Mouse (Mus musculus): Measurements from ENCODE around the gene Prss30. TPM values are rescaled to one million over a fixed set of nuclear protein-coding genes. Genes with fewer than 3 reads are reported as not detected.

Prss30 gene
- polyA plus RNA-seq, 1 experiment = 0.87 TPM

Other genes with a start within 250 kb of the Prss30 start
- gene Paqr4, start 239.7 kb downstream of the Prss30 start, polyA plus RNA-seq (2012; rRNA removed) = 12.8 and 13.0 TPM in 2 replicates
- 0.04 and 0.11 TPM in 2 replicates for gene Kremen2, start 234.7 kb downstream of the Prss30 start, polyA plus RNA-seq (2012; rRNA removed)
- gene Flywch1, start 209.0 kb downstream of the Prss30 start, polyA plus RNA-seq (2012; rRNA removed) = 35.0 and 39.3 TPM in 2 replicates
- 9.0 and 13.2 TPM in 2 replicates for gene Flywch2, start 194.5 kb downstream of the Prss30 start, polyA plus RNA-seq (2012; rRNA removed)
- 540 TPM in 2 replicates for gene Srrm2, start 190.0 kb downstream of the Prss30 start, polyA plus RNA-seq (2012; rRNA removed)
- 466 and 498 TPM in 2 replicates for gene Elob, start 151.4 kb downstream of the Prss30 start, polyA plus RNA-seq (2012; rRNA removed)
- not detected in 2 replicates for gene Prss33, start 144.5 kb downstream of the Prss30 start, polyA plus RNA-seq (2012; rRNA removed)
- 0.67 and 1.1 TPM in 2 replicates for gene Prss32, start 136.7 kb downstream of the Prss30 start, polyA plus RNA-seq (2012; rRNA removed)
- 0.04 and 0.28 TPM in 2 replicates for gene Prss41, start 136.4 kb downstream of the Prss30 start, polyA plus RNA-seq (2012; rRNA removed)
- not detected in 2 replicates for gene Prss21, start 112.5 kb downstream of the Prss30 start, polyA plus RNA-seq (2012; rRNA removed)
- gene Dcpp1, start 99.7 kb downstream of the Prss30 start, polyA plus RNA-seq (2012; rRNA removed) = not detected in 2 replicates
- gene Dcpp2, start 99.7 kb downstream of the Prss30 start, polyA plus RNA-seq (2012; rRNA removed) = not detected in 2 replicates
- gene Dcpp3, start 63.1 kb downstream of the Prss30 start, polyA plus RNA-seq (2012; rRNA removed) = not detected in 2 replicates
- gene Sbp, start 38.9 kb downstream of the Prss30 start, polyA plus RNA-seq (2012; rRNA removed) = 0.09 TPM in 1 of 2 replicates, not detected in the other
- not detected in 2 replicates for gene Sbpl, start 25.3 kb downstream of the Prss30 start, polyA plus RNA-seq (2012; rRNA removed)
- 17.2 and 19.3 TPM in 2 replicates for gene Prss22, start 17.5 kb upstream of the Prss30 start, polyA plus RNA-seq (2012; rRNA removed)
- gene Prss27, start 57.6 kb upstream of the Prss30 start, polyA plus RNA-seq (2012; rRNA removed) = 13.2 and 21.8 TPM in 2 replicates
- gene Kctd5, start 92.9 kb upstream of the Prss30 start, polyA plus RNA-seq (2012; rRNA removed) = 27.7 and 35.6 TPM in 2 replicates
- 20.2 and 20.8 TPM in 2 replicates for gene Pdpk1, start 170.4 kb upstream of the Prss30 start, polyA plus RNA-seq (2012; rRNA removed)
- 24.7 and 29.2 TPM in 2 replicates for gene Amdhd2, start 183.2 kb upstream of the Prss30 start, polyA plus RNA-seq (2012; rRNA removed)
- 460 and 497 TPM in 2 replicates for gene Atp6v0c, start 189.1 kb upstream of the Prss30 start, polyA plus RNA-seq (2012; rRNA removed)
- gene Tbc1d24, start 225.0 kb upstream of the Prss30 start, polyA plus RNA-seq (2012; rRNA removed) = 7.6 and 7.9 TPM in 2 replicates
- 0.88 and 1.0 TPM in 2 replicates for gene Ntn3, start 229.0 kb upstream of the Prss30 start, polyA plus RNA-seq (2012; rRNA removed)
- gene Tedc2, start 240.3 kb upstream of the Prss30 start, polyA plus RNA-seq (2012; rRNA removed) = 8.1 and 9.2 TPM in 2 replicates

Data from urinary bladder, adult 2 months (tissue).